Mouse (Mus musculus) spleen, adult 2 months (tissue): Measurements from ENCODE around the gene Armc12. TPM values are rescaled to one million over a fixed set of nuclear protein-coding genes. Genes with fewer than 3 reads are reported as not detected.

Experiments
- DNase-seq, 2 experiments: peaks; one replicate each; pipeline versions ENCODE4 v3.0.0 to v3.0.0-alpha.2; 2012 to 2021; ENCODE audit warnings: low spot score in 2 of 2, low read depth in 1 of 2
- H3K27ac ChIP-seq: fragments of 200-500 bp; 2 replicates; pipeline ENCODE4 v1.5.1; 2012; ENCODE audit warnings: low read length, inconsistent platforms; ENCODE audit not compliant: insufficient read depth
- H3K27me3 ChIP-seq: fragments of 200-500 bp; 2 replicates; pipeline ENCODE4 v1.6.1; 2012; ENCODE audit warnings: mild to moderate bottlenecking, moderate library complexity, low read length, inconsistent platforms; ENCODE audit not compliant: control insufficient read depth, insufficient read depth
- H3K36me3 ChIP-seq: fragments of 200-500 bp; 2 replicates; pipeline ENCODE4 v1.6.1; 2012; ENCODE audit warnings: mild to moderate bottlenecking, low read length, inconsistent platforms; ENCODE audit not compliant: control insufficient read depth, insufficient read depth
- H3K4me1 ChIP-seq: fragments of 200-500 bp; 2 replicates; pipeline ENCODE4 v1.6.1; 2011; ENCODE audit warnings: inconsistent platforms; ENCODE audit not compliant: control insufficient read depth, insufficient read depth, insufficient read length
- H3K4me3 ChIP-seq: fragments of 200-500 bp; 2 replicates; pipeline ENCODE4 v1.5.1; 2011; ENCODE audit warnings: mild to moderate bottlenecking, inconsistent platforms; ENCODE audit not compliant: insufficient read depth, insufficient read length; ENCODE audit errors: extremely low read depth
- CTCF ChIP-seq: fragments of 200-500 bp; IDR thresholded peaks from 2 replicates; pipeline ENCODE4 v1.5.1; 2011; ENCODE audit warnings: mild to moderate bottlenecking, inconsistent platforms; ENCODE audit not compliant: insufficient read depth, insufficient read length, insufficient replicate concordance; ENCODE audit errors: extremely low read depth
- POLR2A ChIP-seq: fragments of 200-500 bp; IDR thresholded peaks from 2 replicates; pipeline ENCODE4 v1.6.1; 2011; ENCODE audit warnings: low read depth, low read length, inconsistent platforms
- WGBS: fragments of 180-500 bp; shearing (Covaris S2); methylation state at CpG from one replicate; pipeline ENCODE4 v1.1.7; 2018; 5-methylcytosine and 5-hydroxymethylcytosine counted together
- polyA plus RNA-seq: library from polyadenylated mRNA; depleted of rRNA; stranded (reverse); fragments of >200 nt; gene quantifications from 2 replicates; pipeline ENCODE4 v1.2.3, GENCODE M21; 2012

The Armc12 gene
- polyA plus RNA-seq, 1 experiment = 0.25 TPM

GRCm38 (mm10) chr17:28504182-28504581 lies 26.4 kb upstream of the Armc12 start:
- TF ChIP-seq CTCF = no peak
- no peak overlapping the region for H3K27ac ChIP-seq
- DNase-seq = no peak
- WGBS = 82% methylated on average over 6 of the region's 6 CpGs
- H3K27me3 ChIP-seq = no peaks in the 10 kb centered on the region
- H3K4me3 ChIP-seq = no peak overlapping the region
- peaks cover 11% of the 10 kb centered on the region for H3K4me1 ChIP-seq
- no peaks in the 10 kb centered on the region for H3K36me3 ChIP-seq

- H3K4me1 ChIP-seq = peaks cover 15% of the 10 kb centered on the region
- no peak for DNase-seq
- 0 out of 2 replicates have a peak overlapping the region, but pooled peaks have one; percentile 44 for H3K27ac ChIP-seq
- WGBS = 78% methylated on average over 4 of the region's 4 CpGs
- no peaks in the 10 kb centered on the region for H3K36me3 ChIP-seq
- no peaks in the 10 kb centered on the region for H3K27me3 ChIP-seq
- TF ChIP-seq CTCF (no peak), POLR2A (no peak)
- H3K4me3 ChIP-seq = no peak overlapping the region
These were observed 25.0 kb upstream of the Armc12 start for GRCm38 (mm10) chr17:28505591-28505990.

- Histone ChIP-seq H3K27ac (no peak overlapping the region), H3K36me3 (no peaks in the 10 kb centered on the region), H3K4me1 (peaks cover 20% of the 10 kb centered on the region), H3K27me3 (no peaks in the 10 kb centered on the region), H3K4me3 (no peak overlapping the region)
- 84% methylated on average over 5 of the region's 5 CpGs for WGBS
- TF ChIP-seq POLR2A = no peak
- TF ChIP-seq CTCF = no peak
- DNase-seq = no peak
These were observed 23.7 kb upstream of the Armc12 start for GRCm38 (mm10) chr17:28506895-28507294.

- Histone ChIP-seq H3K27ac (no peak overlapping the region), H3K4me1 (peaks cover 23% of the 10 kb centered on the region), H3K36me3 (no peaks in the 10 kb centered on the region), H3K4me3 (no peak overlapping the region), H3K27me3 (no peaks in the 10 kb centered on the region)
- no peak for TF ChIP-seq CTCF
- TF ChIP-seq POLR2A = no peak
- WGBS = 48% methylated on average over 5 of the region's 5 CpGs
- DNase-seq = no peak
These were observed 23.1 kb upstream of the Armc12 start for GRCm38 (mm10) chr17:28507496-28507895.

- TF ChIP-seq CTCF = no peak
- TF ChIP-seq POLR2A = no peak
- no peak for DNase-seq
- WGBS = 12% methylated on average over 28 of the region's 28 CpGs
- Histone ChIP-seq H3K4me1 (peaks cover 38% of the 10 kb centered on the region), H3K27me3 (no peaks in the 10 kb centered on the region), H3K36me3 (no peaks in the 10 kb centered on the region), H3K27ac (no peak overlapping the region), H3K4me3 (no peak overlapping the region)
These were observed 19.9 kb upstream of the Armc12 start for GRCm38 (mm10) chr17:28510445-28511342.

GRCm38 (mm10) chr17:28511616-28512541 lies 18.7 kb upstream of the Armc12 start:
- no peak overlapping the region for H3K4me3 ChIP-seq
- no peak for DNase-seq
- TF ChIP-seq CTCF = no peak
- no peak for TF ChIP-seq POLR2A
- no peaks in the 10 kb centered on the region for H3K36me3 ChIP-seq
- 67% methylated on average over 9 of the region's 9 CpGs for WGBS
- peak overlapping the region; percentile 53 for H3K27ac ChIP-seq
- H3K27me3 ChIP-seq = no peaks in the 10 kb centered on the region
- H3K4me1 ChIP-seq = peaks cover 43% of the 10 kb centered on the region; the same call in 1 of the 2 replicates
